Mouse (Mus musculus): Measurements from ENCODE around the gene Spcs3. TPM values are rescaled to one million over a fixed set of nuclear protein-coding genes. Genes with fewer than 3 reads are reported as not detected.
"Not testable (repeated sequence)": the region's sequence is repeated elsewhere in the genome, so short reads cannot be mapped to it uniquely, and the experiment has no call there.

Gene Spcs3
- polyA plus RNA-seq, 1 experiment from 2014 or later = 85.8 TPM

DNA sequence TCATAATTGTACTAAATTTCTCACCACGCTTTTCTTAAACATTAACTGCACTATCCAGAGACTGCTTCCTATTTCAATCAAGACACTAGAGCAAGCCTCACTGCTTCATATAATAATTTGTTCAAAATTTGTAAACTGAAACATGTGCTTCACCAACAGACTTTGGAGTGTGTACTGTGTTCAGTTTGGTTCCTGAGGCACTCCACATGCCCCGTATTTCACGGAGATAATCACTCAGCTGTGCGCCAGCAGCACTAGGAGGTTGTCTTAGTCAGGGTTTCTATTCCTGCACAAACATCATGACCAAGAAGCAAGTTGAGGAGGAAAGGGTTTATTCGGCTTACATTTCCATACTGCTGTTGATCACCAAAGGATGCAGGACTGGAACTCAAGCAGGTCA, 17.6 kb downstream of the Spcs3 start:
- not testable (repeated sequence) for DNase-seq (ENCODE audit: low spot score); H3K27ac ChIP-seq (ENCODE audit: low read depth, low read length); H3K4me2 ChIP-seq (ENCODE audit: low read depth, low read length, severe bottlenecking); H3K27me3 ChIP-seq (ENCODE audit: control insufficient read depth, insufficient read depth, low read length); ATAC-seq (replicated peaks; ENCODE audit: low FRiP score); H3K4me3 ChIP-seq (ENCODE audit: low read depth, low read length); H3K9me3 ChIP-seq (ENCODE audit: control insufficient read depth, low read length); H3K9ac ChIP-seq (ENCODE audit: low read length); H3K4me1 ChIP-seq (replicated peaks; ENCODE audit: control insufficient read depth, insufficient read depth, low read length); H3K36me3 ChIP-seq (ENCODE audit: control insufficient read depth, insufficient read depth, low read length)
- WGBS = 84% methylated on average over 4 of the region's 5 CpGs

DNA sequence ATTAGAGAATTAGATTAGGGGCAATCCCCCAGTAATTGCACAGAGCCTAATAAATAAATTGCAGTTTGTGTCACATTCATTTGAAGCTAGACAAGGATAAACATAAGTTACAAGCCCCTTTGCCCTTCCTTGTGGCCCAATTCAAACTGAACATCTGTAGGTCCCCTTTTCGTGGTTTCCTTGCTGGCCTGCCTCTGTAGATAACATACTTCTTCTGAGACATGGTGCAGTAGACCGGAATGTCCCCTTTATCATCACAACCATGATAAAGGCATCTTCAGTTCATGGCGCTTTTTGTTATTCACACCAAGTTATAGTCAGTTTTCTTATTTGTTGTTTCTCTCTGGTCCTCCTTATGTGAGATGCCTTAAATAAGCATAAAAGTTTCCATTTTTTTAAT, 18.0 kb downstream of the Spcs3 start:
- no peak overlapping the region for H3K4me3 ChIP-seq (ENCODE audit: low read depth, low read length)
- no peak overlapping the region for H3K4me2 ChIP-seq (ENCODE audit: low read depth, low read length, severe bottlenecking)
- no peak overlapping the region for H3K27ac ChIP-seq (ENCODE audit: low read depth, low read length)
- H3K9me3 ChIP-seq (ENCODE audit: control insufficient read depth, low read length) = no peaks in the 10 kb centered on the region
- DNase-seq (ENCODE audit: low spot score) = no peak
- H3K9ac ChIP-seq (ENCODE audit: low read length) = no peak overlapping the region
- no peak for ATAC-seq (replicated peaks; ENCODE audit: low FRiP score)
- no peaks in the 10 kb centered on the region for H3K4me1 ChIP-seq (replicated peaks; ENCODE audit: control insufficient read depth, insufficient read depth, low read length)
- 83% methylated on average over 3 of the region's 3 CpGs for WGBS
- no peaks in the 10 kb centered on the region for H3K36me3 ChIP-seq (ENCODE audit: control insufficient read depth, insufficient read depth, low read length)
- no peaks in the 10 kb centered on the region for H3K27me3 ChIP-seq (ENCODE audit: control insufficient read depth, insufficient read depth, low read length)

DNA sequence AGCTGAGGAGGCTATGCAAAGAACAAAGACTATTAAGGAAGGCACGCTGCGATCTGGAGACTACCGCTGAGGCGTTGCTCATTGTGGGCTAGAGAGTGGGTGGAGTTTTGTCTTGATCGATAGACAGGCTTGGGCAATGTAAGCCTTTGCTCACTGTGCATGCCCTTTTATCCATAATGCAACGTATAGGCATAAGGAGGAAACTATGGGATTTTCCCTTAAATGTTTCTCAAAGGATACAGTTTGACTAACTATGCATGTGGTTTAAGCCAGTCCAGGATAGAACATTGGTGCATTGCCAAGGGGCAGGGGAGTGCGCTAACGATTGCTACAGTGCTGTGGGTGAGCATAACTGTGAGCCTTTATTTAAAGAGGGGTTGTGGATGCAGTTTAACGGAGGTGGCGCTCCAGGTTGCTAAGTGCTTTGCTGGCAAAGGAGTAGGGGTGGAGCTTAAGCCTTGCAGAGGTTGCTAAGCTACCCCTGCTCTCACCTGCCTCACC, 20.5 kb downstream of the Spcs3 start:
- Histone ChIP-seq H3K4me2 (ENCODE audit: low read depth, low read length, severe bottlenecking) (peak overlapping the region; percentile 35), H3K27ac (ENCODE audit: low read depth, low read length) (no peak overlapping the region), H3K4me3 (ENCODE audit: low read depth, low read length) (peak overlapping the region; percentile 24), H3K9ac (ENCODE audit: low read length) (no peak overlapping the region), H3K27me3 (ENCODE audit: control insufficient read depth, insufficient read depth, low read length) (no peaks in the 10 kb centered on the region), H3K4me1 (replicated peaks; ENCODE audit: control insufficient read depth, insufficient read depth, low read length) (no peaks in the 10 kb centered on the region), H3K9me3 (ENCODE audit: control insufficient read depth, low read length) (no peaks in the 10 kb centered on the region), H3K36me3 (ENCODE audit: control insufficient read depth, insufficient read depth, low read length) (no peaks in the 10 kb centered on the region)
- ATAC-seq (replicated peaks; ENCODE audit: low FRiP score) (peak; percentile 76), DNase-seq (ENCODE audit: low spot score) (no peak)
- 3% methylated on average over 10 of the region's 10 CpGs for WGBS

DNA sequence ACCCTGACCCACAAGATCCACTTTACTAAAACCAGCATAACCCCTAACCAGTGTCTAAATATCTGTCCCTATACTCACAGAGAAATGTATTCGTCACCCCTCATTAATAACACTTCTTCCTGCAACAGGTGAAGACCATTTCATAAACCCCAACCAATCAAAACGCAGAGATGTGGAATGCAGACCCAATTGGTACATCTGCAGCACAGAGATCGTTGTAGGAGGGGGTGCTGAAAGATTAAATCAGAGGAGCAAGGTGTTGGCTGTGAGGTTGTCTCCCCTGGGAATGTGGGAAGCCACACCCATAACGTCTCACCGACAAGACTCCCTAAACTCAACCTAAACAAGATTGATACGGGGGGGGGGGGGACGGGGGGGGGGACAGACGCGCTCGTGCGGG, 21.0 kb downstream of the Spcs3 start:
- peak overlapping the region; percentile 24 for H3K4me3 ChIP-seq (ENCODE audit: low read depth, low read length)
- no peaks in the 10 kb centered on the region for H3K27me3 ChIP-seq (ENCODE audit: control insufficient read depth, insufficient read depth, low read length)
- H3K4me1 ChIP-seq (replicated peaks; ENCODE audit: control insufficient read depth, insufficient read depth, low read length) = no peaks in the 10 kb centered on the region
- H3K36me3 ChIP-seq (ENCODE audit: control insufficient read depth, insufficient read depth, low read length) = no peaks in the 10 kb centered on the region
- H3K9me3 ChIP-seq (ENCODE audit: control insufficient read depth, low read length) = no peaks in the 10 kb centered on the region
- peak overlapping the region; percentile 35 for H3K4me2 ChIP-seq (ENCODE audit: low read depth, low read length, severe bottlenecking)
- H3K27ac ChIP-seq (ENCODE audit: low read depth, low read length) = no peak overlapping the region
- ATAC-seq (replicated peaks; ENCODE audit: low FRiP score) = peak; percentile 31
- H3K9ac ChIP-seq (ENCODE audit: low read length) = no peak overlapping the region
- no peak for DNase-seq (ENCODE audit: low spot score)
- 7% methylated on average over 7 of the region's 11 CpGs for WGBS

DNA sequence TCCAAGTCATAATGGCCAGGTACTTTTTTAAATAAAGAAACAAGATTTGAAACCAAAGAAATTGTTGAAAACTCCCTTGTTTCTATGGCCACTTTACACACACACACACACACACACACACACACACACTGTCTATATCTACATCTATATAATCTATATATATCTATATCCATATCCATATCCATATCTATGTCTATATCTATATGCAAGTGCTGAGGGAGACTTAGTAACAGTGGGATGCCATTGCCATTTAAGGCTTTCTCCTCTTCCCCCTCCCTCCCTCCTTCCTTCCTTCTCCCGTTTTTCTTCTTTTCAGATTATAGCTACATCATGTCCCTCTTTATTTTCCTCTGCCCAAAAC, 21.7 kb downstream of the Spcs3 start:
- peak; percentile 37; the same call in 1 of the 2 replicates for ATAC-seq (replicated peaks; ENCODE audit: low FRiP score)
- Histone ChIP-seq H3K27me3 (ENCODE audit: control insufficient read depth, insufficient read depth, low read length) (no peaks in the 10 kb centered on the region), H3K4me2 (ENCODE audit: low read depth, low read length, severe bottlenecking) (no peak overlapping the region), H3K36me3 (ENCODE audit: control insufficient read depth, insufficient read depth, low read length) (no peaks in the 10 kb centered on the region), H3K9me3 (ENCODE audit: control insufficient read depth, low read length) (no peaks in the 10 kb centered on the region), H3K4me3 (ENCODE audit: low read depth, low read length) (no peak overlapping the region), H3K4me1 (replicated peaks; ENCODE audit: control insufficient read depth, insufficient read depth, low read length) (no peaks in the 10 kb centered on the region), H3K9ac (ENCODE audit: low read length) (no peak overlapping the region), H3K27ac (ENCODE audit: low read depth, low read length) (no peak overlapping the region)
- WGBS = 17% methylated on average over 1 of the region's 1 CpGs
- no peak for DNase-seq (ENCODE audit: low spot score)

DNA sequence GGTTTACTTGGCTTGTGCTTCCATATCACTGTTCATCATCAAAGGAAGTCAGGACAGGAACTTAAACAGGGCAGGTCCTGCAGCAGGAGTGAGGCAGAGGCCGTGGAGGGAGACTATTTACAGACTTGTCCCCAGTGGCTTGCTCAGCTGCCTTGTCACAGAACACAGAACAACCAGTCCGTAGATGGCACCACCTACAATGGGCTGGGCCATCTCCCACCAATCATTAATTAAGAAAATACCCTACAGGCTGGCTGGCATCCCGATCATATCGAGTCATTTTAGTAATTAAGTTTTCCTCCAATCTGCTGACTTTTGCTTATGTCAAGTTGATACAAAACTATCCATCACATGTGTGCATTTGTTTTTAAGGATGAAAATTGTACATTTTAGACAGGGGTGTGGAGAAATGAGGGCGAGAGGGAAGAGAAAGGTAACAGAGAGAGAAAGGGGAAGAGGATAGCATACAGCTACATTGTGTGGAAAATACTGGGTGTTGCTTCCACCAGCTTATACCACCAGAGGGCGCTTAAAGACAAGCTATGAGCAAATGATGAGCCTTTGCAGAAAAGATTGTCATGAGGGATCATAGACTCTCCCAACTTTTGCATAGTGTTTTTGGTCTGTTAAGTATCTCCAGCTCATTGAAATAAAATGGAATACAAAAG, 22.2 kb downstream of the Spcs3 start:
- H3K9me3 ChIP-seq (ENCODE audit: control insufficient read depth, low read length) = no peaks in the 10 kb centered on the region
- peak; percentile 79 for DNase-seq (ENCODE audit: low spot score)
- peak; percentile 77 for ATAC-seq (replicated peaks; ENCODE audit: low FRiP score)
- H3K4me1 ChIP-seq (replicated peaks; ENCODE audit: control insufficient read depth, insufficient read depth, low read length) = no peaks in the 10 kb centered on the region
- no peak overlapping the region for H3K4me3 ChIP-seq (ENCODE audit: low read depth, low read length)
- H3K4me2 ChIP-seq (ENCODE audit: low read depth, low read length, severe bottlenecking) = no peak overlapping the region
- no peak overlapping the region for H3K27ac ChIP-seq (ENCODE audit: low read depth, low read length)
- no peaks in the 10 kb centered on the region for H3K36me3 ChIP-seq (ENCODE audit: control insufficient read depth, insufficient read depth, low read length)
- WGBS = 35% methylated on average over 6 of the region's 6 CpGs
- H3K9ac ChIP-seq (ENCODE audit: low read length) = no peak overlapping the region
- no peaks in the 10 kb centered on the region for H3K27me3 ChIP-seq (ENCODE audit: control insufficient read depth, insufficient read depth, low read length)

DNA sequence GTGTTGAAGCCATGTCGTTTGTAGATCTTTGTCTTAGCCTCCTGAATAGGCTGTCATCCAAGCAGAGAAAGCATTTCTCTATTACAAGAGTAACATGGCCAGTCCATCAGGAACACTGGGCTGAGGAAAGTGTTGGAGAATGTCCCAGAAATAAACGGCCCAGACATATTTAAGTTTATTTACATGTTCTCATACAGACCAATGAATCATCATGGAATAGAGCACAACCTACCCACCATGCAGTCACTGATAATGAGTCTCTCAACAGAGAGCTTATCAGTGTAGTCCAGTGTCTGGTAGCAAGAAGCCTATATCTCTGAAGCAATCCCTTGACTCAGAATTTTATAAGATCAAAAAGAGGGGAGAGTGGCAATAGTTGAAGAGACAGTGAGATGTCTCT, 24.7 kb downstream of the Spcs3 start:
- Histone ChIP-seq H3K27ac (ENCODE audit: low read depth, low read length) (no peak overlapping the region), H3K4me1 (replicated peaks; ENCODE audit: control insufficient read depth, insufficient read depth, low read length) (no peaks in the 10 kb centered on the region), H3K4me2 (ENCODE audit: low read depth, low read length, severe bottlenecking) (no peak overlapping the region), H3K4me3 (ENCODE audit: low read depth, low read length) (no peak overlapping the region), H3K9ac (ENCODE audit: low read length) (no peak overlapping the region), H3K27me3 (ENCODE audit: control insufficient read depth, insufficient read depth, low read length) (no peaks in the 10 kb centered on the region), H3K9me3 (ENCODE audit: control insufficient read depth, low read length) (no peaks in the 10 kb centered on the region), H3K36me3 (ENCODE audit: control insufficient read depth, insufficient read depth, low read length) (no peaks in the 10 kb centered on the region)
- ATAC-seq (replicated peaks; ENCODE audit: low FRiP score) = no peak
- DNase-seq (ENCODE audit: low spot score) = no peak
- WGBS = 85% methylated on average over 2 of the region's 2 CpGs

DNA sequence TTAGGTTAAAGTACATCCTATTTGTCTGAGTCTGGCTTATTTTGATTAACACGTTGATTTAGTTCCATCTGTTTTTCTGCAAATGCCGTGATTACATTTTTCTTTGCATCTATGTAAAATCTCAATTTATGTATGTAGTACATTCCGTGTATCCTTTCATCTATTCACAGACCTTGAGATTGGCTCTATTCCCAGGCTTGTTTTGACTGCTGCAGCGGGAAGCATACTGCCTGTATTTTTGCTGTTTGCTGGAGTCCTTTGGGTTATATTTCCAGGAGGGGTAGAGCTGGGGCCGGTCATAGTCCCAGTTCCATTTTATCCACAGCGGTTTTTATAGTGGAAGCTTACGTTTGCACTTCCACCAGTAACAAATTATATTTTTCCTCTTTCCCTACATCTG, 26.7 kb downstream of the Spcs3 start:
- Histone ChIP-seq H3K4me3 (ENCODE audit: low read depth, low read length) (no peak overlapping the region), H3K27ac (ENCODE audit: low read depth, low read length) (no peak overlapping the region), H3K4me1 (replicated peaks; ENCODE audit: control insufficient read depth, insufficient read depth, low read length) (no peaks in the 10 kb centered on the region), H3K36me3 (ENCODE audit: control insufficient read depth, insufficient read depth, low read length) (no peaks in the 10 kb centered on the region), H3K27me3 (ENCODE audit: control insufficient read depth, insufficient read depth, low read length) (no peaks in the 10 kb centered on the region), H3K9ac (ENCODE audit: low read length) (no peak overlapping the region), H3K4me2 (ENCODE audit: low read depth, low read length, severe bottlenecking) (no peak overlapping the region), H3K9me3 (ENCODE audit: control insufficient read depth, low read length) (no peaks in the 10 kb centered on the region)
- no peak for ATAC-seq (replicated peaks; ENCODE audit: low FRiP score)
- 87% methylated on average over 7 of the region's 7 CpGs for WGBS
- DNase-seq (ENCODE audit: low spot score) = no peak

DNA sequence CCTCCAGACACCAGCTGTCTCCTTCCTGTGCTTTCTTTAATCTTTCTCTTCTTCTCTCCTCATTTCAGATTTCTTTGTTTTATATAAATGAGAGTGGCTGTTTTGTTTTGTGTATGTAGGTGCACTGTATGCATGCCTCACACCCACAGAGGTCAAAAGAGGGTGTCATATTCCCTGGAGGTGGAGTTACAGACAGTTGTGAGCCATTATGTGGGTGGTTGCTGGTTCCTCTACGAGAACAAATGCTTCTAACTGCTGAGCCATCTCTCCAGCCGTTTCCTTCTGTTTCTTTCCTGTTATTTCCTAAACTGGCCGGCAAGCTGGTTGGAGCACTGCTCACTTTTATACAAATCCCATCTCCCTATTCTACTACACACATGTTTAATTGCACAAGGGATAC, 35.9 kb downstream of the Spcs3 start:
- Histone ChIP-seq H3K4me2 (ENCODE audit: low read depth, low read length, severe bottlenecking) (no peak overlapping the region), H3K9ac (ENCODE audit: low read length) (no peak overlapping the region), H3K27ac (ENCODE audit: low read depth, low read length) (no peak overlapping the region), H3K36me3 (ENCODE audit: control insufficient read depth, insufficient read depth, low read length) (no peaks in the 10 kb centered on the region), H3K27me3 (ENCODE audit: control insufficient read depth, insufficient read depth, low read length) (no peaks in the 10 kb centered on the region), H3K4me1 (replicated peaks; ENCODE audit: control insufficient read depth, insufficient read depth, low read length) (no peaks in the 10 kb centered on the region), H3K4me3 (ENCODE audit: low read depth, low read length) (no peak overlapping the region), H3K9me3 (ENCODE audit: control insufficient read depth, low read length) (no peaks in the 10 kb centered on the region)
- 65% methylated on average over 3 of the region's 3 CpGs for WGBS
- ATAC-seq (replicated peaks; ENCODE audit: low FRiP score) = no peak
- DNase-seq (ENCODE audit: low spot score) = no peak
